ENCODE assay signal across 25 mouse cellular contexts in genomic region chr5:73141712-73142111, GRCm38 (mm10).
DNase-seq lines count a peak whose midpoint lies in the region; ATAC-seq and TF ChIP-seq lines count a peak whose summit lies in the region.
"Had no signal": no experiment of that assay in that cellular context is flagged by ENCODE, and none has a peak within 500 bp of the region (broad histone marks: within the 10 kb centered on the region; RNA-seq: fewer than 3 reads in every experiment).

No protein-coding gene starts in this region.

- 100% methylated on average over 2 of the region's 2 CpGs for WGBS in forebrain, postnatal 0 days

- no peaks in the 10 kb centered on the region for H3K27me3 ChIP-seq in forebrain, postnatal 0 days (ENCODE audit: insufficient read depth, low read length)
- H3K27me3 ChIP-seq: hindbrain, embryonic 12.5 days; limb, embryonic 15.5 days; Patski; stomach, embryonic 15.5 days had no signal

- no peaks in the 10 kb centered on the region for H3K9me3 ChIP-seq in forebrain, postnatal 0 days (ENCODE audit: low read length)
- H3K9me3 ChIP-seq: hindbrain, embryonic 12.5 days; limb, embryonic 15.5 days; stomach, embryonic 15.5 days had no signal

- 0 out of 2 replicates have a peak, but pooled peaks have one; percentile 33 for ATAC-seq in erythroblast, adult 5-6 weeks (replicated peaks; ENCODE audit: low FRiP score, poor library complexity, severe bottlenecking)
- peak; percentile 92 for ATAC-seq in megakaryocyte progenitor cell, adult 5-6 weeks (replicated peaks; ENCODE audit: poor library complexity)
- ATAC-seq in forebrain, postnatal 0 days: no peak
- ATAC-seq: activated CD4-positive, CD25-positive, alpha-beta regulatory T cell, adult 4 months; inflammation-experienced regulatory T-cells, adult 6 months; lung, postnatal 0 days; Patski had no signal

- DNase-seq in heart, adult 11 months: peak; percentile 48
- no peak for DNase-seq in heart, postnatal 14 days
- peak; percentile 34 for DNase-seq in MEL-GATA-1-ER (ENCODE audit: extremely low read depth, low read depth)
- no peak for DNase-seq in lung, adult 18-20 months
- DNase-seq in forebrain, postnatal 0 days: no peak
- DNase-seq: adrenal gland, postnatal 10 days; cerebellum, adult 8-10 months; cerebellum, postnatal 36 days; gastrocnemius, postnatal 36 days; heart, postnatal 10 days; kidney, adult 2 months; layer of hippocampus, adult 9-11 months; thymus, postnatal 25 days had no signal

- no peaks in the 10 kb centered on the region for H3K4me1 ChIP-seq in forebrain, postnatal 0 days (ENCODE audit: insufficient read depth)
- H3K4me1 ChIP-seq: hindbrain, embryonic 12.5 days; limb, embryonic 15.5 days had no signal

- peaks cover 6% of the 10 kb centered on the region; the same call in 1 of the 2 replicates for H3K36me3 ChIP-seq in forebrain, postnatal 0 days (ENCODE audit: insufficient read depth)

- intact Hi-C loops in heart, postnatal 14 days (cut with DNase I): no loop called here

- H3K4me2 ChIP-seq in forebrain, postnatal 0 days (ENCODE audit: low read depth): no peak overlapping the region
- H3K4me2 ChIP-seq: hindbrain, embryonic 12.5 days; limb, embryonic 15.5 days; midbrain, embryonic 11.5 days; stomach, embryonic 15.5 days had no signal

- no peak for TF ChIP-seq CTCF in forebrain, postnatal 0 days (IDR thresholded peaks at IDR 0.05; ENCODE audit: low read depth)

- H3K4me3 ChIP-seq in forebrain, postnatal 0 days (ENCODE audit: low read depth, low read length): no peak overlapping the region
- H3K4me3 ChIP-seq: hindbrain, embryonic 12.5 days; limb, embryonic 15.5 days; stomach, embryonic 15.5 days had no signal

- H3K27ac ChIP-seq in forebrain, postnatal 0 days (ENCODE audit: low read depth, low read length): no peak overlapping the region
- H3K27ac ChIP-seq: hindbrain, embryonic 12.5 days; kidney, postnatal 0 days; limb, embryonic 15.5 days; macrophage; stomach, embryonic 15.5 days had no signal

- H3K9ac ChIP-seq in forebrain, postnatal 0 days: no peak overlapping the region
- H3K9ac ChIP-seq: hindbrain, embryonic 12.5 days; limb, embryonic 15.5 days; stomach, embryonic 15.5 days had no signal

Comparison
In these comparisons a context has a peak if more than half of its experiments do, and no peak if none do; other contexts are left out.
1. DNase-seq: peak in heart, adult 11 months (single experiment) and MEL-GATA-1-ER (single experiment); none in heart, postnatal 14 days (0 of 2), lung, adult 18-20 months (0 of 2) and forebrain, postnatal 0 days (single experiment).